In the genomic region with DNA sequence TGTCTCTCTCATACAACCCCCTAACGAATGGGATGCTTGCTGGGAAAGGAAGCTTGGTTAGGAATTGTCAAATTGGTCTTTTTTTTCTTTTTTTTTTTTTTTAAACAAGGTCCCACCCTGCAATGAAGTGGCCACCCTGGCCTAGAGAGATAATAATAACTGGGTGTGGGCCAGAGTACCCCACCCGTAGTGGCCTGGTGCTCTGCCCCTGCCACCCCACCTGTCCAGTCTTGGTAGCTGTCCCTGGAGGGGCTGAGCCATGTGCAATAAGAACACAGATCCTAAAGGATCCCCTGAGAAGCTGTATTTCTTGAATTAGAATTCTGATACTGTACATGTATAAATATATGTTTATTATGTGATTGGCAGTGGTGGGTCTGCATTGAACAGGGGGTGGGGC, we compare ENCODE assay signal across 8 mouse cellular contexts. TPM values are rescaled to one million over a fixed set of nuclear protein-coding genes. Genes with fewer than 3 reads are reported as not detected.
DNase-seq lines count a peak whose midpoint lies in the region; ATAC-seq and TF ChIP-seq lines count a peak whose summit lies in the region.

No protein-coding gene starts in this region.

- 30% methylated on average over 2 of the region's 2 CpGs for WGBS in heart, embryonic 10.5 days
- WGBS in forebrain, embryonic 16.5 days = 21% methylated on average over 2 of the region's 2 CpGs
- WGBS in liver, embryonic 15.5 days (ENCODE audit: insufficient replicate concordance) = 13% methylated on average over 2 of the region's 2 CpGs

- DNase-seq in heart, embryonic 10.5 days (ENCODE audit: low spot score) = no peak
- no peak for DNase-seq in heart, adult 18-20 months
- no peak for DNase-seq in layer of hippocampus, postnatal 25 days (ENCODE audit: extremely low spot score in 1 of 2, low spot score in 1 of 2)
- DNase-seq in layer of hippocampus, postnatal 14 days (ENCODE audit: low spot score in 2 of 2) = no peak
- DNase-seq in gastrocnemius, postnatal 4 days (ENCODE audit: low spot score in 2 of 2) = no peak

- H3K27me3 ChIP-seq in heart, embryonic 10.5 days (ENCODE audit: insufficient read depth, poor library complexity, severe bottlenecking) = 0 out of 2 replicates have a peak, but pooled peaks cover 4% of the 10 kb centered on the region
- peaks cover 5% of the 10 kb centered on the region; the same call in 1 of the 2 replicates for H3K27me3 ChIP-seq in E14TG2a.4 (ENCODE audit: insufficient read depth, low read length)
- no peaks in the 10 kb centered on the region for H3K27me3 ChIP-seq in forebrain, embryonic 16.5 days (replicated peaks; ENCODE audit: control insufficient read depth, insufficient read depth, low read length)
- H3K27me3 ChIP-seq in liver, embryonic 15.5 days = no peaks in the 10 kb centered on the region

- no peak for TF ChIP-seq CTCF in E14TG2a.4 (conservative IDR thresholded peaks at IDR 0.05; ENCODE audit: low read length)

- peak overlapping the region; percentile 31; the same call in 1 of the 2 replicates for H3K4me2 ChIP-seq in forebrain, embryonic 16.5 days (ENCODE audit: low read length)
- peak overlapping the region; percentile 74 for H3K4me2 ChIP-seq in liver, embryonic 15.5 days

- peaks cover 46% of the 10 kb centered on the region for H3K36me3 ChIP-seq in heart, embryonic 10.5 days
- peaks cover 45% of the 10 kb centered on the region for H3K36me3 ChIP-seq in E14TG2a.4 (ENCODE audit: insufficient read depth, low read length)
- no peaks in the 10 kb centered on the region for H3K36me3 ChIP-seq in forebrain, embryonic 16.5 days (ENCODE audit: control insufficient read depth, insufficient read depth)
- H3K36me3 ChIP-seq in liver, embryonic 15.5 days (replicated peaks) = peaks cover 48% of the 10 kb centered on the region

- ATAC-seq in forebrain, embryonic 16.5 days = no peak
- peak; percentile 62 for ATAC-seq in liver, embryonic 15.5 days (ENCODE audit: insufficient read depth)

- H3K9me3 ChIP-seq in heart, embryonic 10.5 days = no peaks in the 10 kb centered on the region
- no peaks in the 10 kb centered on the region for H3K9me3 ChIP-seq in E14TG2a.4 (ENCODE audit: low read length)
- no peaks in the 10 kb centered on the region for H3K9me3 ChIP-seq in forebrain, embryonic 16.5 days (ENCODE audit: control insufficient read depth, low read length)
- H3K9me3 ChIP-seq in liver, embryonic 15.5 days (replicated peaks) = no peaks in the 10 kb centered on the region

- peak overlapping the region; percentile 48 for H3K9ac ChIP-seq in forebrain, embryonic 16.5 days (replicated peaks; ENCODE audit: low read depth, low read length)
- H3K9ac ChIP-seq in liver, embryonic 15.5 days = peak overlapping the region; percentile 62

- peaks cover 74% of the 10 kb centered on the region for H3K4me1 ChIP-seq in heart, embryonic 10.5 days
- H3K4me1 ChIP-seq in E14TG2a.4 (replicated peaks; ENCODE audit: low read depth, low read length) = peaks cover 96% of the 10 kb centered on the region
- peaks cover 65% of the 10 kb centered on the region for H3K4me1 ChIP-seq in forebrain, embryonic 16.5 days (replicated peaks; ENCODE audit: control insufficient read depth, insufficient read depth, low read length)
- peaks cover 78% of the 10 kb centered on the region for H3K4me1 ChIP-seq in liver, embryonic 15.5 days (replicated peaks)

- peak overlapping the region; percentile 92 for H3K27ac ChIP-seq in heart, embryonic 10.5 days
- peak overlapping the region; percentile 98 for H3K27ac ChIP-seq in forebrain, embryonic 16.5 days (ENCODE audit: low read length)
- H3K27ac ChIP-seq in liver, embryonic 15.5 days (replicated peaks) = peak overlapping the region; percentile 96

- peak overlapping the region; percentile 29 for H3K4me3 ChIP-seq in heart, embryonic 10.5 days
- H3K4me3 ChIP-seq in E14TG2a.4 (replicated peaks; ENCODE audit: low read length) = peak overlapping the region; percentile 60
- no peak overlapping the region for H3K4me3 ChIP-seq in forebrain, embryonic 16.5 days (replicated peaks; ENCODE audit: low read length)
- H3K4me3 ChIP-seq in liver, embryonic 15.5 days (replicated peaks) = peak overlapping the region; percentile 42

RNA-seq across cellular contexts. Expression of a gene that starts 19.6 kb away (rescaled TPM):
- polyA plus RNA-seq in heart, embryonic 10.5 days (2016; fragmentation: Nextera tagmentation; extraction: Ambion mirVana) = 28.8 and 32.0 TPM in 2 replicates
- 10 to 100 TPM; 38.6 to 42.3 TPM for total RNA-seq in heart, adult 18-20 months (2021)
- 18.5 and 21.2 TPM in 2 replicates for polyA plus RNA-seq in forebrain, embryonic 16.5 days (2015; fragmentation: Nextera tagmentation; extraction: Ambion mirVana)
- 14.3 and 15.0 TPM in 2 replicates for polyA plus RNA-seq in liver, embryonic 15.5 days (2015; fragmentation: Nextera tagmentation; extraction: Ambion mirVana)
- total RNA-seq in layer of hippocampus, postnatal 25 days (2021) = 10 to 100 TPM; 53.3 to 54.0 TPM
- 10 to 100 TPM; 48.0 to 50.1 TPM for total RNA-seq in layer of hippocampus, postnatal 14 days (2021)
- total RNA-seq in gastrocnemius, postnatal 4 days (2021) = 10 to 100 TPM; 45.0 to 51.3 TPM

RNA-seq across cellular contexts. Expression of a gene that starts 52.7 kb away (rescaled TPM):
- polyA plus RNA-seq in heart, embryonic 10.5 days (2016; fragmentation: Nextera tagmentation; extraction: Ambion mirVana) = 17.6 and 32.8 TPM in 2 replicates
- 100 to 1,000 TPM; 158 to 190 TPM for total RNA-seq in heart, adult 18-20 months (2021)
- polyA plus RNA-seq in forebrain, embryonic 16.5 days (2015; fragmentation: Nextera tagmentation; extraction: Ambion mirVana) = 75.5 and 79.6 TPM in 2 replicates
- polyA plus RNA-seq in liver, embryonic 15.5 days (2015; fragmentation: Nextera tagmentation; extraction: Ambion mirVana) = 5.6 and 6.6 TPM in 2 replicates
- 10 to 100 TPM; 77.1 to 100.0 TPM for total RNA-seq in layer of hippocampus, postnatal 25 days (2021)
- 100 to 1,000 TPM in 1 of 2 experiments, 10 to 100 TPM in 1; 99.5 to 106 TPM for total RNA-seq in layer of hippocampus, postnatal 14 days (2021)
- total RNA-seq in gastrocnemius, postnatal 4 days (2021) = 10 to 100 TPM; 18.6 to 18.7 TPM
